9 mouse cellular contexts compared by ENCODE assay signal in the genomic region with DNA sequence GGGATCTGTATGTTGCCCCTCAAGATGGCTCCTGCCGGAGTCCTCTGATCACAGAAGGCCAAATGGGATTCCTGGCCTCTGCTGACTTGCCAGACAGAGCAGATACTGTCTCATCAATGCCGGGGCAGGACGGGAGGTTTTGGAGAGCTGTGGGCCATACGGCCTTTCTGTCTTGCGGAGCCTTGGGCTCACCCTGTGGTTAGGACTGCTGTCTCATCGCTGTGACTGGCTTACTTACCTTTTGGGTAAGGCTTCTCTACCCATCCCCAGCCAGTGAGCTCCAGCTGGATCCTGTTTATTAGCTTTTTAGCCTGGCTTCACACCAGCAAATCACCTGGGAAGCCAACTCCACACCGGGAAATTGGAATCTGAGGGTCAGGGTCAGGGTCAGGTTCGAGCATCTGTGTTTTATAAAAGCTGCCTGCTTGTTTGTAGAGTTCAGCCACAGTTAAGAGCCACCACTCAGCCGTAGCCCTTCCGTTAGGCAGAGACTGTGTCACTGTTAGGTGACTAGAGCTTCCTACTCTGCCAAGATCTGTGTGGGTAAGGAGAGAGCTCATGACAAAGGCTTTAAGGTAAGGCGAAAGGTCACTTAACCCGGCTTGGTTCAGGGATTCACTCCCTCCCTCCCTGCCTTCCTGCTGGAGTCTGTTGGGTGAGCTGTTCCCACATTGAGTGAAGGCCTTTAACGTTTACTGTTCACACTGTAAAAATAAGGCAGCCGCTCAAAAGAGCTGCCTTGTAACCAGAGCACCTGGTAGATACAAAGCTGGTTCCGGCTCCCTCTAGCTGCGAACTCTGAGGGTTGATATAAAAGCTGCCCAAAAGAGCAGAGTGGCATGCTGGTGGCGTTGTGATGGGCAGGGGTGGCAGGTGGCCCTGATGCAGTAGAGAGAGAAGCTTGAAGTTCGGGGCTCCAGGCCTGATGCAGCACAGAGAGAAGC.
DNase-seq lines count a peak whose midpoint lies in the region; ATAC-seq and TF ChIP-seq lines count a peak whose summit lies in the region.
"Had no signal": no experiment of that assay in that cellular context is flagged by ENCODE, and none has a peak within 500 bp of the region (broad histone marks: within the 10 kb centered on the region; RNA-seq: fewer than 3 reads in every experiment).

No protein-coding gene starts in this region.

- H3K27me3 ChIP-seq in forebrain, embryonic 10.5 days (ENCODE audit: poor library complexity, severe bottlenecking): no peaks in the 10 kb centered on the region
- no peaks in the 10 kb centered on the region for H3K27me3 ChIP-seq in forebrain, embryonic 11.5 days (ENCODE audit: control insufficient read depth, insufficient read depth, low read length)
- H3K27me3 ChIP-seq in testis, adult 2 months (ENCODE audit: control insufficient read depth, insufficient read depth, low read length): no peaks in the 10 kb centered on the region
- no peaks in the 10 kb centered on the region for H3K27me3 ChIP-seq in limb, embryonic 13.5 days
- no peaks in the 10 kb centered on the region for H3K27me3 ChIP-seq in stomach, postnatal 0 days (ENCODE audit: control insufficient read depth, insufficient read depth, low read length)

- H3K9ac ChIP-seq in forebrain, embryonic 11.5 days (ENCODE audit: low read length): no peak overlapping the region
- H3K9ac ChIP-seq in limb, embryonic 13.5 days: peak overlapping the region; percentile 43; the same call in 1 of the 2 replicates
- H3K9ac ChIP-seq in stomach, postnatal 0 days (ENCODE audit: low read length): no peak overlapping the region

- H3K36me3 ChIP-seq in forebrain, embryonic 10.5 days (replicated peaks): peaks cover 8% of the 10 kb centered on the region
- no peaks in the 10 kb centered on the region for H3K36me3 ChIP-seq in forebrain, embryonic 11.5 days (ENCODE audit: control insufficient read depth, insufficient read depth, low read length)
- no peaks in the 10 kb centered on the region; the same call in none of the 2 replicates for H3K36me3 ChIP-seq in testis, adult 2 months (ENCODE audit: control insufficient read depth, insufficient read depth, low read length)
- peaks cover 1% of the 10 kb centered on the region; the same call in 1 of the 2 replicates for H3K36me3 ChIP-seq in limb, embryonic 13.5 days
- no peaks in the 10 kb centered on the region for H3K36me3 ChIP-seq in stomach, postnatal 0 days (ENCODE audit: control insufficient read depth, insufficient read depth, low read length)

- DNase-seq in forebrain, embryonic 10.5 days (ENCODE audit: extremely low spot score, low spot score): peak; percentile 37
- no peak for DNase-seq in forebrain, embryonic 11.5 days (ENCODE audit: low spot score)
- no peak for DNase-seq in testis, postnatal 10 days (ENCODE audit: low spot score)
- no peak for DNase-seq in stomach, postnatal 0 days (ENCODE audit: low spot score)
- no peak for DNase-seq in adrenal gland, adult 2 months
- DNase-seq in gastrocnemius, postnatal 14 days: no peak
- DNase-seq: lung, postnatal 14 days had no signal

- 74% methylated on average over 18 of the region's 18 CpGs for WGBS in forebrain, embryonic 10.5 days
- WGBS in forebrain, embryonic 11.5 days: 78% methylated on average over 18 of the region's 18 CpGs
- 35% methylated on average over 18 of the region's 18 CpGs for WGBS in limb, embryonic 13.5 days
- WGBS in stomach, postnatal 0 days: 56% methylated on average over 18 of the region's 18 CpGs

- no peak for TF ChIP-seq CTCF in testis, adult 2 months (IDR thresholded peaks at IDR 0.05; ENCODE audit: control insufficient read depth, insufficient read depth, insufficient replicate concordance, low read depth, low read length)
- TF ChIP-seq CTCF in stomach, postnatal 0 days (IDR thresholded peaks at IDR 0.05; ENCODE audit: low read depth): peak; percentile 52

- H3K9me3 ChIP-seq in forebrain, embryonic 10.5 days: no peaks in the 10 kb centered on the region
- H3K9me3 ChIP-seq in forebrain, embryonic 11.5 days (ENCODE audit: control insufficient read depth, low read length): no peaks in the 10 kb centered on the region
- no peaks in the 10 kb centered on the region for H3K9me3 ChIP-seq in limb, embryonic 13.5 days
- no peaks in the 10 kb centered on the region for H3K9me3 ChIP-seq in stomach, postnatal 0 days (ENCODE audit: control insufficient read depth, low read length)

- no peak for ATAC-seq in forebrain, embryonic 11.5 days (replicated peaks; ENCODE audit: low FRiP score)
- peak; percentile 35; the same call in 1 of the 2 replicates for ATAC-seq in limb, embryonic 13.5 days (ENCODE audit: low FRiP score, low read depth)
- 0 out of 2 replicates have a peak, but pooled peaks have one; percentile 38 for ATAC-seq in stomach, postnatal 0 days (ENCODE audit: low FRiP score, low TSS enrichment)

- no peak for TF ChIP-seq POLR2A in testis, adult 2 months (IDR thresholded peaks at IDR 0.05; ENCODE audit: control insufficient read depth, low read depth, low read length)

- peaks cover 20% of the 10 kb centered on the region for H3K4me1 ChIP-seq in forebrain, embryonic 10.5 days
- H3K4me1 ChIP-seq in forebrain, embryonic 11.5 days (replicated peaks; ENCODE audit: control insufficient read depth, insufficient read depth, low read length): no peaks in the 10 kb centered on the region
- H3K4me1 ChIP-seq in testis, adult 2 months (ENCODE audit: control insufficient read depth, insufficient read depth, low read length): peaks cover 7% of the 10 kb centered on the region
- peaks cover 31% of the 10 kb centered on the region for H3K4me1 ChIP-seq in limb, embryonic 13.5 days
- no peaks in the 10 kb centered on the region for H3K4me1 ChIP-seq in stomach, postnatal 0 days (replicated peaks; ENCODE audit: control insufficient read depth, insufficient read depth)

- no peak for TF ChIP-seq EP300 in stomach, postnatal 0 days (optimal IDR thresholded peaks at IDR 0.05)

- H3K27ac ChIP-seq in forebrain, embryonic 10.5 days: peak overlapping the region; percentile 69
- H3K27ac ChIP-seq in forebrain, embryonic 11.5 days (ENCODE audit: low read depth, low read length): no peak overlapping the region
- H3K27ac ChIP-seq in testis, adult 2 months (ENCODE audit: control insufficient read depth, insufficient read depth, low read depth, low read length): peak overlapping the region; percentile 26; the same call in 1 of the 2 replicates
- peak overlapping the region; percentile 90 for H3K27ac ChIP-seq in limb, embryonic 13.5 days
- no peak overlapping the region for H3K27ac ChIP-seq in stomach, postnatal 0 days (replicated peaks)

- H3K4me3 ChIP-seq in forebrain, embryonic 10.5 days: no peak overlapping the region
- H3K4me3 ChIP-seq in forebrain, embryonic 11.5 days (ENCODE audit: low read depth, low read length): no peak overlapping the region
- H3K4me3 ChIP-seq in testis, adult 2 months (ENCODE audit: control insufficient read depth, low read depth, low read length): no peak overlapping the region
- no peak overlapping the region for H3K4me3 ChIP-seq in limb, embryonic 13.5 days
- no peak overlapping the region for H3K4me3 ChIP-seq in stomach, postnatal 0 days (ENCODE audit: low read depth, low read length)

- intact Hi-C loops in gastrocnemius, postnatal 14 days (cut with DNase I; ENCODE audit: low total_unique reads): no loop called here

- H3K4me2 ChIP-seq in forebrain, embryonic 11.5 days (ENCODE audit: low read depth, low read length, severe bottlenecking): no peak overlapping the region
- H3K4me2 ChIP-seq in limb, embryonic 13.5 days (replicated peaks): no peak overlapping the region
- no peak overlapping the region for H3K4me2 ChIP-seq in stomach, postnatal 0 days (replicated peaks; ENCODE audit: low read depth)

Comparison
In these comparisons a context has a peak if more than half of its experiments do, and no peak if none do; other contexts are left out.
1. H3K27ac ChIP-seq: peak in forebrain, embryonic 10.5 days (single experiment), testis, adult 2 months (single experiment) and limb, embryonic 13.5 days (single experiment); none in forebrain, embryonic 11.5 days (single experiment) and stomach, postnatal 0 days (single experiment).